Mouse (Mus musculus): ENCODE results near the gene Ror1. TPM values are rescaled to one million over a fixed set of nuclear protein-coding genes. Genes with fewer than 3 reads are reported as not detected.

The Ror1 gene
- polyA plus RNA-seq, 1 experiment from 2014 or later: 1.5 TPM

- H3K4me3 ChIP-seq (replicated peaks; ENCODE audit: low read length): no peak overlapping the region
- H3K4me2 ChIP-seq (replicated peaks): no peak overlapping the region
- DNase-seq (ENCODE audit: low spot score) (no peak), ATAC-seq (ENCODE audit: low FRiP score) (no peak)
- no peaks in the 10 kb centered on the region for H3K36me3 ChIP-seq (replicated peaks; ENCODE audit: control insufficient read depth, insufficient read depth)
- WGBS: 87% methylated on average over 10 of the region's 10 CpGs
- H3K27me3 ChIP-seq (ENCODE audit: control insufficient read depth, insufficient read depth, low read length): no peaks in the 10 kb centered on the region
- H3K9me3 ChIP-seq (ENCODE audit: control insufficient read depth, low read length): no peaks in the 10 kb centered on the region
- no peak overlapping the region for H3K27ac ChIP-seq
- H3K9ac ChIP-seq: no peak overlapping the region
- H3K4me1 ChIP-seq (replicated peaks; ENCODE audit: control insufficient read depth, insufficient read depth, low read length): no peaks in the 10 kb centered on the region
These were observed 216.4 kb downstream of the Ror1 start for GRCm38 (mm10) chr4:100311775-100312537.

- H3K9ac ChIP-seq: no peak overlapping the region
- no peaks in the 10 kb centered on the region for H3K27me3 ChIP-seq (ENCODE audit: control insufficient read depth, insufficient read depth, low read length)
- H3K36me3 ChIP-seq (replicated peaks; ENCODE audit: control insufficient read depth, insufficient read depth): no peaks in the 10 kb centered on the region
- DNase-seq (ENCODE audit: low spot score) (no peak), ATAC-seq (ENCODE audit: low FRiP score) (no peak)
- H3K27ac ChIP-seq: no peak overlapping the region
- H3K9me3 ChIP-seq (ENCODE audit: control insufficient read depth, low read length): no peaks in the 10 kb centered on the region
- 58% methylated on average over 1 of the region's 1 CpGs for whole genome bisulfite sequencing
- H3K4me1 ChIP-seq (replicated peaks; ENCODE audit: control insufficient read depth, insufficient read depth, low read length): no peaks in the 10 kb centered on the region
- H3K4me2 ChIP-seq (replicated peaks): no peak overlapping the region
- H3K4me3 ChIP-seq (replicated peaks; ENCODE audit: low read length): no peak overlapping the region
These were observed 219.5 kb downstream of the Ror1 start for GRCm38 (mm10) chr4:100315066-100315465.

GRCm38 (mm10) chr4:100321758-100322157, 226.2 kb downstream of the Ror1 start:
- H3K27me3 ChIP-seq (ENCODE audit: control insufficient read depth, insufficient read depth, low read length): no peaks in the 10 kb centered on the region
- ATAC-seq (ENCODE audit: low FRiP score) (no peak), DNase-seq (ENCODE audit: low spot score) (no peak)
- no peaks in the 10 kb centered on the region for H3K4me1 ChIP-seq (replicated peaks; ENCODE audit: control insufficient read depth, insufficient read depth, low read length)
- H3K9me3 ChIP-seq (ENCODE audit: control insufficient read depth, low read length): no peaks in the 10 kb centered on the region
- WGBS: 67% methylated on average over 6 of the region's 6 CpGs
- no peak overlapping the region for H3K9ac ChIP-seq
- no peaks in the 10 kb centered on the region for H3K36me3 ChIP-seq (replicated peaks; ENCODE audit: control insufficient read depth, insufficient read depth)
- H3K4me3 ChIP-seq (replicated peaks; ENCODE audit: low read length): no peak overlapping the region
- no peak overlapping the region for H3K4me2 ChIP-seq (replicated peaks)
- H3K27ac ChIP-seq: no peak overlapping the region

GRCm38 (mm10) chr4:100324719-100325515, 229.3 kb downstream of the Ror1 start:
- Histone ChIP-seq H3K4me3 (replicated peaks; ENCODE audit: low read length) (no peak overlapping the region), H3K27ac (no peak overlapping the region), H3K4me1 (replicated peaks; ENCODE audit: control insufficient read depth, insufficient read depth, low read length) (no peaks in the 10 kb centered on the region), H3K4me2 (replicated peaks) (no peak overlapping the region), H3K9me3 (ENCODE audit: control insufficient read depth, low read length) (no peaks in the 10 kb centered on the region), H3K36me3 (replicated peaks; ENCODE audit: control insufficient read depth, insufficient read depth) (no peaks in the 10 kb centered on the region), H3K9ac (no peak overlapping the region), H3K27me3 (ENCODE audit: control insufficient read depth, insufficient read depth, low read length) (no peaks in the 10 kb centered on the region)
- no peak for ATAC-seq (ENCODE audit: low FRiP score)
- DNase-seq (ENCODE audit: low spot score): no peak
- WGBS: 83% methylated on average over 14 of the region's 14 CpGs

GRCm38 (mm10) chr4:100328361-100328970, 232.9 kb downstream of the Ror1 start:
- no peak for DNase-seq (ENCODE audit: low spot score)
- Histone ChIP-seq H3K4me2 (replicated peaks) (no peak overlapping the region), H3K4me1 (replicated peaks; ENCODE audit: control insufficient read depth, insufficient read depth, low read length) (no peaks in the 10 kb centered on the region), H3K9ac (no peak overlapping the region), H3K27me3 (ENCODE audit: control insufficient read depth, insufficient read depth, low read length) (no peaks in the 10 kb centered on the region), H3K36me3 (replicated peaks; ENCODE audit: control insufficient read depth, insufficient read depth) (no peaks in the 10 kb centered on the region), H3K9me3 (ENCODE audit: control insufficient read depth, low read length) (no peaks in the 10 kb centered on the region), H3K27ac (no peak overlapping the region), H3K4me3 (replicated peaks; ENCODE audit: low read length) (no peak overlapping the region)
- ATAC-seq (ENCODE audit: low FRiP score): no peak
- 45% methylated on average over 4 of the region's 4 CpGs for WGBS

GRCm38 (mm10) chr4:100335168-100335567, 239.6 kb downstream of the Ror1 start:
- Histone ChIP-seq H3K4me1 (replicated peaks; ENCODE audit: control insufficient read depth, insufficient read depth, low read length) (no peaks in the 10 kb centered on the region), H3K27ac (no peak overlapping the region), H3K4me2 (replicated peaks) (no peak overlapping the region), H3K9me3 (ENCODE audit: control insufficient read depth, low read length) (no peaks in the 10 kb centered on the region), H3K9ac (no peak overlapping the region), H3K4me3 (replicated peaks; ENCODE audit: low read length) (no peak overlapping the region), H3K27me3 (ENCODE audit: control insufficient read depth, insufficient read depth, low read length) (no peaks in the 10 kb centered on the region), H3K36me3 (replicated peaks; ENCODE audit: control insufficient read depth, insufficient read depth) (no peaks in the 10 kb centered on the region)
- no peak for DNase-seq (ENCODE audit: low spot score)
- 76% methylated on average over 2 of the region's 2 CpGs for WGBS
- ATAC-seq (ENCODE audit: low FRiP score): no peak

GRCm38 (mm10) chr4:100347791-100348190, 252.2 kb downstream of the Ror1 start:
- Histone ChIP-seq H3K9ac (no peak overlapping the region), H3K36me3 (replicated peaks; ENCODE audit: control insufficient read depth, insufficient read depth) (no peaks in the 10 kb centered on the region), H3K27ac (no peak overlapping the region), H3K4me1 (replicated peaks; ENCODE audit: control insufficient read depth, insufficient read depth, low read length) (no peaks in the 10 kb centered on the region), H3K9me3 (ENCODE audit: control insufficient read depth, low read length) (no peaks in the 10 kb centered on the region), H3K4me2 (replicated peaks) (no peak overlapping the region), H3K4me3 (replicated peaks; ENCODE audit: low read length) (no peak overlapping the region), H3K27me3 (ENCODE audit: control insufficient read depth, insufficient read depth, low read length) (no peaks in the 10 kb centered on the region)
- ATAC-seq (ENCODE audit: low FRiP score): no peak
- DNase-seq (ENCODE audit: low spot score): no peak
- WGBS: 89% methylated on average over 3 of the region's 3 CpGs

- no peak for ATAC-seq (ENCODE audit: low FRiP score)
- 91% methylated on average over 7 of the region's 7 CpGs for WGBS
These were observed 254.7 kb downstream of the Ror1 start for GRCm38 (mm10) chr4:100350106-100350795.

GRCm38 (mm10) chr4:100351797-100352290, 256.3 kb downstream of the Ror1 start:
- DNase-seq (ENCODE audit: low spot score): no peak
- Histone ChIP-seq H3K9ac (no peak overlapping the region), H3K27ac (no peak overlapping the region), H3K36me3 (replicated peaks; ENCODE audit: control insufficient read depth, insufficient read depth) (no peaks in the 10 kb centered on the region), H3K4me2 (replicated peaks) (no peak overlapping the region), H3K9me3 (ENCODE audit: control insufficient read depth, low read length) (no peaks in the 10 kb centered on the region), H3K27me3 (ENCODE audit: control insufficient read depth, insufficient read depth, low read length) (no peaks in the 10 kb centered on the region), H3K4me1 (replicated peaks; ENCODE audit: control insufficient read depth, insufficient read depth, low read length) (no peaks in the 10 kb centered on the region; the same call in 1 of the 2 replicates), H3K4me3 (replicated peaks; ENCODE audit: low read length) (no peak overlapping the region)
- ATAC-seq (ENCODE audit: low FRiP score): no peak

More at GRCm38 (mm10) chr4:100350106-100350795, 254.7 kb downstream of the Ror1 start:
- H3K27ac ChIP-seq: no peak overlapping the region
- no peak overlapping the region for H3K4me3 ChIP-seq (replicated peaks; ENCODE audit: low read length)
- no peak overlapping the region for H3K9ac ChIP-seq
- H3K27me3 ChIP-seq (ENCODE audit: control insufficient read depth, insufficient read depth, low read length): no peaks in the 10 kb centered on the region
- H3K36me3 ChIP-seq (replicated peaks; ENCODE audit: control insufficient read depth, insufficient read depth): no peaks in the 10 kb centered on the region
- no peaks in the 10 kb centered on the region for H3K4me1 ChIP-seq (replicated peaks; ENCODE audit: control insufficient read depth, insufficient read depth, low read length)
- DNase-seq (ENCODE audit: low spot score): no peak
- no peak overlapping the region for H3K4me2 ChIP-seq (replicated peaks)
- no peaks in the 10 kb centered on the region for H3K9me3 ChIP-seq (ENCODE audit: control insufficient read depth, low read length)

Data from hindbrain, embryonic 14.5 days (tissue).